Mouse (Mus musculus): ENCODE data around the gene Prnd. TPM values are rescaled to one million over a fixed set of nuclear protein-coding genes. Genes with fewer than 3 reads are reported as not detected.

Prnd gene
- polyA plus RNA-seq, 1 experiment from 2014 or later = 11.2 TPM

DNA sequence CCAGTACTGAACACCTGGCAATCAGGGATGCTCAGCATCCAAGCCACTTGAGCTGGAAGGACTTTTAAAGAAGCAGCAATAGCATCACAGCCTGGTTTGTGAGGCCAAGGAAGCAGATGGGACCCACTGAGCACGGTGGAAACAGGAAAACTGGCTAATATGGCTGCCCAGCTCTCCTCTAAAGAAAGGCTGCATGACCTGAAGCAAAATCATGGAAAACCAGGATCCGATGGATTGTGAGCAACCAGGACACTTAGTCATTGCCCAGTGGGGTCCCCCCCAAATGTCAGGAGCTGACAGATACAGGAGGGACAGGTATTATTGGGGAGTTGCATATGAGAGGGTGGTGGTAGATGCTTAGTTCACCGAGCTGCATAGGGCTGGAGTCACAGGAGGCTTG, 2.5 kb upstream of the Prnd start:
- 76% methylated on average over 3 of the region's 3 CpGs for WGBS
- Histone ChIP-seq H3K4me2 (ENCODE audit: low read length) (no peak overlapping the region), H3K4me1 (replicated peaks; ENCODE audit: control insufficient read depth, insufficient read depth, low read length) (0 out of 2 replicates have a peak, but pooled peaks cover 2% of the 10 kb centered on the region), H3K27me3 (replicated peaks; ENCODE audit: control insufficient read depth, insufficient read depth, low read length) (0 out of 2 replicates have a peak, but pooled peaks cover 4% of the 10 kb centered on the region), H3K9me3 (ENCODE audit: control insufficient read depth, low read length) (no peaks in the 10 kb centered on the region), H3K36me3 (ENCODE audit: control insufficient read depth, insufficient read depth) (no peaks in the 10 kb centered on the region), H3K27ac (ENCODE audit: low read length) (no peak overlapping the region), H3K4me3 (replicated peaks; ENCODE audit: low read length) (no peak overlapping the region), H3K9ac (replicated peaks; ENCODE audit: low read depth, low read length) (no peak overlapping the region)
- ATAC-seq = no peak

GRCm38 (mm10) chr2:131948916-131949639, 1.6 kb upstream of the Prnd start:
- WGBS = 72% methylated on average over 11 of the region's 11 CpGs
- no peak overlapping the region for H3K27ac ChIP-seq (ENCODE audit: low read length)
- no peaks in the 10 kb centered on the region for H3K9me3 ChIP-seq (ENCODE audit: control insufficient read depth, low read length)
- no peak overlapping the region for H3K9ac ChIP-seq (replicated peaks; ENCODE audit: low read depth, low read length)
- no peak for ATAC-seq
- H3K4me1 ChIP-seq (replicated peaks; ENCODE audit: control insufficient read depth, insufficient read depth, low read length) = 0 out of 2 replicates have a peak, but pooled peaks cover 3% of the 10 kb centered on the region
- 0 out of 2 replicates have a peak, but pooled peaks cover 8% of the 10 kb centered on the region for H3K27me3 ChIP-seq (replicated peaks; ENCODE audit: control insufficient read depth, insufficient read depth, low read length)
- no peaks in the 10 kb centered on the region for H3K36me3 ChIP-seq (ENCODE audit: control insufficient read depth, insufficient read depth)
- no peak overlapping the region for H3K4me3 ChIP-seq (replicated peaks; ENCODE audit: low read length)
- no peak overlapping the region for H3K4me2 ChIP-seq (ENCODE audit: low read length)

DNA sequence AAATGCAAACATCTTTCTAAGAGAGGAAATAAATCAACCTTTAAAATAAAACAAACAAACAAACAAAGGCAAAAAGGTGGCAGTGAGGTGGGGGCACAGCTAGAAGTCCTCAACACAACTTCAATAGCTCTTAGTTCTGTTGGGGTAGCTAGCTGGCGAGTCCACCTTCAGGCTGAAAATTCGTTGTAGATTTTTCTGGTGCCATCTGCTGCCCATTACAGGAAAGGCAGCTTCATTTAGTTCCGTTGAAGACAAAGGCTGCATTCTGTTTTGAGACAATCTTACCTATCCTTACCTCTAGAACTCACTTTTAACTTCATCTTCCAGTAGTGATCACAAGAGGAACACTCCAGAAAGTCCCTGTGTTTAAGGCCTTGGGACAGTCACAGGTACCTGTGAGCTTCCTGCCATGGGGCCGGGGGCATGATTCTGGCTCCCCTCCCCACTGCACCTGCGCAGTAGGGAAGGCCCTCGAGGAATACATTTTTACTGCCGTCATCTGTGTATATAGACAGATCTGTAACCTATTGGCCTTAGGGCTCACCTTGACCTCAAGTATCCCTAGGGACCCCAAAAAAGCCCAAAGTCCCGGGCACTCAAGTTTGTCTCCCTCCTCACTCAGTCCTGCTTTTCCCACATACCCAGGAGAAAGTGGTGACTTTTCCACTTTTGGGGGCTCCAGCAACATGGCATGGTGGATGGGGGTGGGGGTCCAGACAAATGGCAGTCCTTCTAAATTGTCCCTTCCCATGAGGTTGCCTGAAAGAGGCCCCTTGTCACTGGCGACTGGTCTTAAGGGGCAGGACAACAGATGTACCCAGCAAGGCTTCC, 679 bp upstream of the Prnd start:
- 50% methylated on average over 9 of the region's 9 CpGs for WGBS
- ATAC-seq = peak; percentile 36; the same call in 1 of the 2 replicates
- H3K4me1 ChIP-seq (replicated peaks; ENCODE audit: control insufficient read depth, insufficient read depth, low read length) = peaks cover 7% of the 10 kb centered on the region; the same call in 1 of the 2 replicates

GRCm38 (mm10) chr2:131952456-131952855, 1.8 kb downstream of the Prnd start:
- Histone ChIP-seq H3K4me1 (replicated peaks; ENCODE audit: control insufficient read depth, insufficient read depth, low read length) (peaks cover 12% of the 10 kb centered on the region; the same call in 1 of the 2 replicates), H3K27me3 (replicated peaks; ENCODE audit: control insufficient read depth, insufficient read depth, low read length) (0 out of 2 replicates have a peak, but pooled peaks cover 8% of the 10 kb centered on the region), H3K4me3 (replicated peaks; ENCODE audit: low read length) (no peak overlapping the region), H3K36me3 (ENCODE audit: control insufficient read depth, insufficient read depth) (no peaks in the 10 kb centered on the region), H3K4me2 (ENCODE audit: low read length) (no peak overlapping the region), H3K9me3 (ENCODE audit: control insufficient read depth, low read length) (no peaks in the 10 kb centered on the region), H3K9ac (replicated peaks; ENCODE audit: low read depth, low read length) (no peak overlapping the region), H3K27ac (ENCODE audit: low read length) (no peak overlapping the region)
- 54% methylated on average over 2 of the region's 2 CpGs for WGBS
- no peak for ATAC-seq

More for the DNA sequence above, 679 bp upstream of the Prnd start:
- Histone ChIP-seq H3K4me2 (ENCODE audit: low read length) (no peak overlapping the region), H3K9ac (replicated peaks; ENCODE audit: low read depth, low read length) (no peak overlapping the region), H3K27me3 (replicated peaks; ENCODE audit: control insufficient read depth, insufficient read depth, low read length) (0 out of 2 replicates have a peak, but pooled peaks cover 8% of the 10 kb centered on the region), H3K9me3 (ENCODE audit: control insufficient read depth, low read length) (no peaks in the 10 kb centered on the region), H3K4me3 (replicated peaks; ENCODE audit: low read length) (no peak overlapping the region), H3K27ac (ENCODE audit: low read length) (no peak overlapping the region), H3K36me3 (ENCODE audit: control insufficient read depth, insufficient read depth) (no peaks in the 10 kb centered on the region)

- 26% methylated on average over 29 of the region's 29 CpGs for WGBS
- 0 out of 2 replicates have a peak, but pooled peaks cover 8% of the 10 kb centered on the region for H3K27me3 ChIP-seq (replicated peaks; ENCODE audit: control insufficient read depth, insufficient read depth, low read length)
- no peaks in the 10 kb centered on the region for H3K36me3 ChIP-seq (ENCODE audit: control insufficient read depth, insufficient read depth)
- H3K9ac ChIP-seq (replicated peaks; ENCODE audit: low read depth, low read length) = no peak overlapping the region
- ATAC-seq = no peak
- H3K4me3 ChIP-seq (replicated peaks; ENCODE audit: low read length) = no peak overlapping the region; the same call in 1 of the 2 replicates
- peaks cover 12% of the 10 kb centered on the region; the same call in 1 of the 2 replicates for H3K4me1 ChIP-seq (replicated peaks; ENCODE audit: control insufficient read depth, insufficient read depth, low read length)
- H3K27ac ChIP-seq (ENCODE audit: low read length) = no peak overlapping the region
- H3K9me3 ChIP-seq (ENCODE audit: control insufficient read depth, low read length) = no peaks in the 10 kb centered on the region
- peak overlapping the region; percentile 34 for H3K4me2 ChIP-seq (ENCODE audit: low read length)
Measured at GRCm38 (mm10) chr2:131952961-131953538, 2.4 kb downstream of the Prnd start.

- H3K27me3 ChIP-seq (replicated peaks; ENCODE audit: control insufficient read depth, insufficient read depth, low read length) = 0 out of 2 replicates have a peak, but pooled peaks cover 8% of the 10 kb centered on the region
- H3K9me3 ChIP-seq (ENCODE audit: control insufficient read depth, low read length) = no peaks in the 10 kb centered on the region
- H3K36me3 ChIP-seq (ENCODE audit: control insufficient read depth, insufficient read depth) = no peaks in the 10 kb centered on the region
- H3K27ac ChIP-seq (ENCODE audit: low read length) = no peak overlapping the region
- WGBS = 91% methylated on average over 4 of the region's 4 CpGs
- H3K4me1 ChIP-seq (replicated peaks; ENCODE audit: control insufficient read depth, insufficient read depth, low read length) = peaks cover 12% of the 10 kb centered on the region; the same call in 1 of the 2 replicates
- H3K4me3 ChIP-seq (replicated peaks; ENCODE audit: low read length) = no peak overlapping the region
- H3K4me2 ChIP-seq (ENCODE audit: low read length) = no peak overlapping the region
- H3K9ac ChIP-seq (replicated peaks; ENCODE audit: low read depth, low read length) = no peak overlapping the region
- ATAC-seq = no peak
Measured at GRCm38 (mm10) chr2:131953711-131954110, 3.0 kb downstream of the Prnd start.

GRCm38 (mm10) chr2:131954835-131955234, 4.2 kb downstream of the Prnd start:
- H3K9me3 ChIP-seq (ENCODE audit: control insufficient read depth, low read length) = no peaks in the 10 kb centered on the region
- ATAC-seq = peak; percentile 37
- H3K36me3 ChIP-seq (ENCODE audit: control insufficient read depth, insufficient read depth) = no peaks in the 10 kb centered on the region
- peak overlapping the region; percentile 27 for H3K9ac ChIP-seq (replicated peaks; ENCODE audit: low read depth, low read length)
- WGBS = 61% methylated on average over 9 of the region's 9 CpGs
- H3K27me3 ChIP-seq (replicated peaks; ENCODE audit: control insufficient read depth, insufficient read depth, low read length) = 0 out of 2 replicates have a peak, but pooled peaks cover 8% of the 10 kb centered on the region
- peaks cover 12% of the 10 kb centered on the region; the same call in 1 of the 2 replicates for H3K4me1 ChIP-seq (replicated peaks; ENCODE audit: control insufficient read depth, insufficient read depth, low read length)
- peak overlapping the region; percentile 45 for H3K4me3 ChIP-seq (replicated peaks; ENCODE audit: low read length)
- peak overlapping the region; percentile 77 for H3K4me2 ChIP-seq (ENCODE audit: low read length)
- no peak overlapping the region for H3K27ac ChIP-seq (ENCODE audit: low read length)

- H3K9me3 ChIP-seq (ENCODE audit: control insufficient read depth, low read length) = no peaks in the 10 kb centered on the region
Measured at GRCm38 (mm10) chr2:131955264-131955663, 4.6 kb downstream of the Prnd start.

More at GRCm38 (mm10) chr2:131955264-131955663, 4.6 kb downstream of the Prnd start:
- H3K36me3 ChIP-seq (ENCODE audit: control insufficient read depth, insufficient read depth) = no peaks in the 10 kb centered on the region
- peak overlapping the region; percentile 27 for H3K9ac ChIP-seq (replicated peaks; ENCODE audit: low read depth, low read length)
- H3K4me1 ChIP-seq (replicated peaks; ENCODE audit: control insufficient read depth, insufficient read depth, low read length) = peaks cover 12% of the 10 kb centered on the region; the same call in 1 of the 2 replicates
- H3K27ac ChIP-seq (ENCODE audit: low read length) = no peak overlapping the region
- ATAC-seq = peak; percentile 78
- H3K4me3 ChIP-seq (replicated peaks; ENCODE audit: low read length) = peak overlapping the region; percentile 45
- 5% methylated on average over 17 of the region's 17 CpGs for WGBS
- H3K27me3 ChIP-seq (replicated peaks; ENCODE audit: control insufficient read depth, insufficient read depth, low read length) = 0 out of 2 replicates have a peak, but pooled peaks cover 8% of the 10 kb centered on the region
- peak overlapping the region; percentile 77 for H3K4me2 ChIP-seq (ENCODE audit: low read length)
